Mouse (Mus musculus): ENCODE measurements around the gene Gtf3c4. TPM values are rescaled to one million over a fixed set of nuclear protein-coding genes. Genes with fewer than 3 reads are reported as not detected.

Gtf3c4 gene
- polyA plus RNA-seq, 1 experiment from 2014 or later = 32.2 TPM

GRCm38 (mm10) chr2:28818866-28819265 is 21.3 kb downstream of the Gtf3c4 start:
- H3K36me3 ChIP-seq (ENCODE audit: control insufficient read depth, insufficient read depth, low read length) = no peaks in the 10 kb centered on the region
- ATAC-seq (ENCODE audit: low FRiP score) (no peak), DNase-seq (ENCODE audit: low spot score, missing footprints) (no peak)
- no peaks in the 10 kb centered on the region for H3K4me1 ChIP-seq (ENCODE audit: control insufficient read depth, insufficient read depth, low read length)
- H3K27me3 ChIP-seq (ENCODE audit: control insufficient read depth, insufficient read depth, low read length) = no peaks in the 10 kb centered on the region
- no peak overlapping the region for H3K4me2 ChIP-seq
- no peaks in the 10 kb centered on the region for H3K9me3 ChIP-seq (ENCODE audit: control insufficient read depth, low read length)
- H3K27ac ChIP-seq (ENCODE audit: low read depth, low read length) = no peak overlapping the region
- H3K4me3 ChIP-seq (ENCODE audit: low read depth, low read length) = no peak overlapping the region
- H3K9ac ChIP-seq (ENCODE audit: low read length) = no peak overlapping the region
- 92% methylated on average over 4 of the region's 4 CpGs for WGBS

GRCm38 (mm10) chr2:28810260-28811013 is 29.7 kb downstream of the Gtf3c4 start:
- no peaks in the 10 kb centered on the region for H3K36me3 ChIP-seq (ENCODE audit: control insufficient read depth, insufficient read depth, low read length)
- no peak overlapping the region for H3K9ac ChIP-seq (ENCODE audit: low read length)
- H3K27ac ChIP-seq (ENCODE audit: low read depth, low read length) = no peak overlapping the region
- no peaks in the 10 kb centered on the region for H3K27me3 ChIP-seq (ENCODE audit: control insufficient read depth, insufficient read depth, low read length)
- no peak for ATAC-seq (ENCODE audit: low FRiP score)
- peak; percentile 67 for DNase-seq (ENCODE audit: low spot score, missing footprints)
- no peak overlapping the region for H3K4me3 ChIP-seq (ENCODE audit: low read depth, low read length)
- no peak overlapping the region for H3K4me2 ChIP-seq
- no peaks in the 10 kb centered on the region for H3K9me3 ChIP-seq (ENCODE audit: control insufficient read depth, low read length)
- H3K4me1 ChIP-seq (ENCODE audit: control insufficient read depth, insufficient read depth, low read length) = no peaks in the 10 kb centered on the region
- WGBS = 43% methylated on average over 5 of the region's 5 CpGs

GRCm38 (mm10) chr2:28808841-28809240 is 31.3 kb downstream of the Gtf3c4 start:
- no peaks in the 10 kb centered on the region for H3K9me3 ChIP-seq (ENCODE audit: control insufficient read depth, low read length)
- no peak overlapping the region for H3K9ac ChIP-seq (ENCODE audit: low read length)
- H3K27ac ChIP-seq (ENCODE audit: low read depth, low read length) = no peak overlapping the region
- DNase-seq (ENCODE audit: low spot score, missing footprints) = no peak
- no peak overlapping the region for H3K4me2 ChIP-seq
- no peak for ATAC-seq (ENCODE audit: low FRiP score)
- no peaks in the 10 kb centered on the region for H3K4me1 ChIP-seq (ENCODE audit: control insufficient read depth, insufficient read depth, low read length)
- no peaks in the 10 kb centered on the region for H3K27me3 ChIP-seq (ENCODE audit: control insufficient read depth, insufficient read depth, low read length)
- no peaks in the 10 kb centered on the region for H3K36me3 ChIP-seq (ENCODE audit: control insufficient read depth, insufficient read depth, low read length)
- WGBS = 71% methylated on average over 6 of the region's 6 CpGs
- no peak overlapping the region for H3K4me3 ChIP-seq (ENCODE audit: low read depth, low read length)

- H3K4me3 ChIP-seq (ENCODE audit: low read depth, low read length) = no peak overlapping the region
- H3K27ac ChIP-seq (ENCODE audit: low read depth, low read length) = no peak overlapping the region
- H3K9ac ChIP-seq (ENCODE audit: low read length) = no peak overlapping the region
- no peaks in the 10 kb centered on the region for H3K36me3 ChIP-seq (ENCODE audit: control insufficient read depth, insufficient read depth, low read length)
- H3K9me3 ChIP-seq (ENCODE audit: control insufficient read depth, low read length) = no peaks in the 10 kb centered on the region
- ATAC-seq (ENCODE audit: low FRiP score) = no peak
- 93% methylated on average over 7 of the region's 7 CpGs for WGBS
- no peaks in the 10 kb centered on the region for H3K4me1 ChIP-seq (ENCODE audit: control insufficient read depth, insufficient read depth, low read length)
- DNase-seq (ENCODE audit: low spot score, missing footprints) = no peak
- H3K27me3 ChIP-seq (ENCODE audit: control insufficient read depth, insufficient read depth, low read length) = no peaks in the 10 kb centered on the region
- H3K4me2 ChIP-seq = no peak overlapping the region
Measured at GRCm38 (mm10) chr2:28803406-28803805, 36.8 kb downstream of the Gtf3c4 start.

GRCm38 (mm10) chr2:28799575-28799974 is 40.6 kb downstream of the Gtf3c4 start:
- no peaks in the 10 kb centered on the region for H3K27me3 ChIP-seq (ENCODE audit: control insufficient read depth, insufficient read depth, low read length)
- no peak overlapping the region for H3K4me3 ChIP-seq (ENCODE audit: low read depth, low read length)
- DNase-seq (ENCODE audit: low spot score, missing footprints) (no peak), ATAC-seq (ENCODE audit: low FRiP score) (no peak)
- no peak overlapping the region for H3K27ac ChIP-seq (ENCODE audit: low read depth, low read length)
- no peak overlapping the region for H3K9ac ChIP-seq (ENCODE audit: low read length)
- no peaks in the 10 kb centered on the region for H3K4me1 ChIP-seq (ENCODE audit: control insufficient read depth, insufficient read depth, low read length)
- 71% methylated on average over 2 of the region's 2 CpGs for WGBS
- no peaks in the 10 kb centered on the region for H3K36me3 ChIP-seq (ENCODE audit: control insufficient read depth, insufficient read depth, low read length)
- H3K4me2 ChIP-seq = no peak overlapping the region
- no peaks in the 10 kb centered on the region for H3K9me3 ChIP-seq (ENCODE audit: control insufficient read depth, low read length)

GRCm38 (mm10) chr2:28798390-28798789 is 41.8 kb downstream of the Gtf3c4 start:
- no peak for ATAC-seq (ENCODE audit: low FRiP score)
- H3K27ac ChIP-seq (ENCODE audit: low read depth, low read length) = no peak overlapping the region
- DNase-seq (ENCODE audit: low spot score, missing footprints) = peak; percentile 77
- 71% methylated on average over 3 of the region's 3 CpGs for WGBS
- H3K27me3 ChIP-seq (ENCODE audit: control insufficient read depth, insufficient read depth, low read length) = no peaks in the 10 kb centered on the region
- H3K9me3 ChIP-seq (ENCODE audit: control insufficient read depth, low read length) = no peaks in the 10 kb centered on the region
- no peak overlapping the region for H3K4me3 ChIP-seq (ENCODE audit: low read depth, low read length)
- H3K36me3 ChIP-seq (ENCODE audit: control insufficient read depth, insufficient read depth, low read length) = no peaks in the 10 kb centered on the region
- H3K4me1 ChIP-seq (ENCODE audit: control insufficient read depth, insufficient read depth, low read length) = no peaks in the 10 kb centered on the region
- H3K9ac ChIP-seq (ENCODE audit: low read length) = no peak overlapping the region
- H3K4me2 ChIP-seq = no peak overlapping the region

GRCm38 (mm10) chr2:28797490-28798106 is 42.6 kb downstream of the Gtf3c4 start:
- Histone ChIP-seq H3K4me1 (ENCODE audit: control insufficient read depth, insufficient read depth, low read length) (peaks cover 2% of the 10 kb centered on the region), H3K27ac (ENCODE audit: low read depth, low read length) (no peak overlapping the region), H3K27me3 (ENCODE audit: control insufficient read depth, insufficient read depth, low read length) (no peaks in the 10 kb centered on the region), H3K4me3 (ENCODE audit: low read depth, low read length) (no peak overlapping the region), H3K9ac (ENCODE audit: low read length) (no peak overlapping the region), H3K9me3 (ENCODE audit: control insufficient read depth, low read length) (no peaks in the 10 kb centered on the region), H3K36me3 (ENCODE audit: control insufficient read depth, insufficient read depth, low read length) (no peaks in the 10 kb centered on the region), H3K4me2 (no peak overlapping the region)
- peak; percentile 81 for DNase-seq (ENCODE audit: low spot score, missing footprints)
- 68% methylated on average over 18 of the region's 18 CpGs for WGBS
- peak; percentile 55; the same call in 1 of the 2 replicates for ATAC-seq (ENCODE audit: low FRiP score)

GRCm38 (mm10) chr2:28796298-28796697 is 43.9 kb downstream of the Gtf3c4 start:
- no peak for DNase-seq (ENCODE audit: low spot score, missing footprints)
- peaks cover 5% of the 10 kb centered on the region for H3K4me1 ChIP-seq (ENCODE audit: control insufficient read depth, insufficient read depth, low read length)
- H3K27ac ChIP-seq (ENCODE audit: low read depth, low read length) = no peak overlapping the region
- no peaks in the 10 kb centered on the region for H3K9me3 ChIP-seq (ENCODE audit: control insufficient read depth, low read length)
- H3K9ac ChIP-seq (ENCODE audit: low read length) = no peak overlapping the region
- WGBS = 83% methylated on average over 8 of the region's 8 CpGs
- ATAC-seq (ENCODE audit: low FRiP score) = no peak
- H3K27me3 ChIP-seq (ENCODE audit: control insufficient read depth, insufficient read depth, low read length) = no peaks in the 10 kb centered on the region
- no peaks in the 10 kb centered on the region for H3K36me3 ChIP-seq (ENCODE audit: control insufficient read depth, insufficient read depth, low read length)
- H3K4me2 ChIP-seq = no peak overlapping the region
- no peak overlapping the region for H3K4me3 ChIP-seq (ENCODE audit: low read depth, low read length)

GRCm38 (mm10) chr2:28794623-28795022 is 45.5 kb downstream of the Gtf3c4 start:
- Histone ChIP-seq H3K4me2 (no peak overlapping the region), H3K9ac (ENCODE audit: low read length) (no peak overlapping the region), H3K27ac (ENCODE audit: low read depth, low read length) (no peak overlapping the region), H3K27me3 (ENCODE audit: control insufficient read depth, insufficient read depth, low read length) (no peaks in the 10 kb centered on the region), H3K4me3 (ENCODE audit: low read depth, low read length) (no peak overlapping the region), H3K4me1 (ENCODE audit: control insufficient read depth, insufficient read depth, low read length) (peaks cover 5% of the 10 kb centered on the region), H3K36me3 (ENCODE audit: control insufficient read depth, insufficient read depth, low read length) (no peaks in the 10 kb centered on the region), H3K9me3 (ENCODE audit: control insufficient read depth, low read length) (no peaks in the 10 kb centered on the region)
- peak; percentile 83 for DNase-seq (ENCODE audit: low spot score, missing footprints)
- no peak for ATAC-seq (ENCODE audit: low FRiP score)
- WGBS = 76% methylated on average over 5 of the region's 5 CpGs

Data from midbrain, embryonic 11.5 days (tissue).